In the genomic region with DNA sequence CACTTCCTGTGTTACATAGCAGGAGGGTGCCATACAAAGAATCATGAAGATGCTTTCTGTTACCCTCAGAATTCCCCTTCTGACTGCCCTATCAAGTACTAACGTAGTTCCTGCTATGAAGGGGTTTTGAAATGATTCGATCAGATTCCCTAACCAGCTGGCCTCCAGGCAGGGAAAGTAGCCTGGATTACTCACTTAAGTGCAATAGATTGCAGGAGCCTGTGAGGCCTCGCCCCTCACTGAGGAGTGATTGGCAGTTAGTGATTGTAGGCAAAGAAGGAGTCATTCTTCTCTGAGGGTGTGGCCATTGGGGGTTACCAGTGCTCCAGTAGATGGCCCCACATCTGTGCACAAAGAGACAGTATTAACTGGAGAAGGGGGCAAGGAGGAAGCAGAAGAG, we compare ENCODE assay signal across 18 mouse cellular contexts.
"Had no signal": no experiment of that assay in that cellular context is flagged by ENCODE, and none has a peak within 500 bp of the region (broad histone marks: within the 10 kb centered on the region; RNA-seq: fewer than 3 reads in every experiment).

No protein-coding gene starts in this region.

- DNase-seq: lung, adult 18-20 months; lung, embryonic 14.5 days; lung, postnatal 10 days; lung, postnatal 4 days; retina, postnatal 1 day; right cerebral cortex, adult 18-20 months; right cerebral cortex, postnatal 25 days; right cerebral cortex, postnatal 4 days; spleen, adult 18-20 months; thymus, adult 18-20 months; thymus, postnatal 14 days; thymus, postnatal 36 days had no signal

- H3K4me3 ChIP-seq: midbrain, embryonic 10.5 days; midbrain, embryonic 13.5 days; myocyte; neural tube, embryonic 13.5 days; neural tube, embryonic 15.5 days had no signal

- H3K9me3 ChIP-seq: midbrain, embryonic 10.5 days; midbrain, embryonic 13.5 days; neural tube, embryonic 13.5 days; neural tube, embryonic 15.5 days had no signal

- H3K27me3 ChIP-seq: midbrain, embryonic 13.5 days; neural tube, embryonic 13.5 days; neural tube, embryonic 15.5 days had no signal

- H3K4me1 ChIP-seq: neural tube, embryonic 15.5 days had no signal

- H3K9ac ChIP-seq: lung, embryonic 14.5 days; midbrain, embryonic 13.5 days; neural tube, embryonic 13.5 days; neural tube, embryonic 15.5 days had no signal

- ATAC-seq: midbrain, embryonic 13.5 days; midbrain, embryonic 16.5 days had no signal

- H3K4me2 ChIP-seq: lung, embryonic 14.5 days; midbrain, embryonic 13.5 days; neural tube, embryonic 13.5 days; neural tube, embryonic 15.5 days had no signal

- H3K36me3 ChIP-seq: midbrain, embryonic 10.5 days; midbrain, embryonic 13.5 days; neural tube, embryonic 13.5 days; neural tube, embryonic 15.5 days had no signal

- H3K27ac ChIP-seq: midbrain, embryonic 10.5 days; midbrain, embryonic 13.5 days; neural tube, embryonic 13.5 days; neural tube, embryonic 15.5 days had no signal
